Mouse (Mus musculus) right cerebral cortex, adult 18-20 months (tissue): ENCODE data around the gene Fam155a.

ENCODE experiments used
- DNase-seq: peaks from one replicate; pipeline ENCODE4 v3.0.0; 2022; ENCODE audit warnings: mixed read lengths

Gene Fam155a

DNA sequence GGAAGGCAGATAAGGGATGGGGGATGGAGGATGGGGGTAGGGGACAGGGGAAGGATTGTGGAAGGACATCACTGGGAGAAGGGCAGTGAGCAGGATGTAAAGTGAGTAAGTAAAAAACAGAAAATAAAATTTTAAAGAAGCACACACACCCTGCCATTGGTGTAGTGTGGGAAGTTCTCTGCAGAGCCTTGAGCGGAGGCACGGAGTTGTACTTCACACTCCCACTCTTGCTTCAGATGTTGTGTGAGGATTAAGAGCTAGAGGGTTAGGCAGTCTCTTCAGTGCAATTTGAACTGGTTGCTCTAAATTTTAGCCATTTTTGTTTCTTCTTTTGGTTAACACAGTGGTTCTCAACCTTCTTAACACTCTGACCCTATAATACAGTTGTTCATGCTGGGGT is 114.1 kb downstream of the Fam155a start:
- peak; percentile 74 for DNase-seq

DNA sequence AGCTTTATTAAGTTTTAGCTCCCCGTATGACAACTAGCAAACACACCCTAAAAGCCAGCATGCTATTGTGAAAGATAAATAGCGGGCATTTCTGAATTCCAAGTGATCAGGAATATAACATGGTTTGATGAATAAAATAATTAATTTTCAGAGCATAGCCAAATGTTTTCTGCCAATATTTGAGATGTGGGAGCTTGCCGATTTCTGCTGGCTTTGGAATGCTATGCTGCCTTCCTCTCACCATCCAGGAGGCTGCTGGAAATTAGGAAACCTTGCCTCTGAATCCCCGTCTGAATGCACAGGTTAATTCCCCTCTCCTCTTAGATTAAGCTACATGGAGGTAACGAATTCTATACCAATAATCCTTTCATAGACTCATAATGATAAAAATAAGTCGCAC is 116.1 kb downstream of the Fam155a start:
- DNase-seq, result no peak

DNA sequence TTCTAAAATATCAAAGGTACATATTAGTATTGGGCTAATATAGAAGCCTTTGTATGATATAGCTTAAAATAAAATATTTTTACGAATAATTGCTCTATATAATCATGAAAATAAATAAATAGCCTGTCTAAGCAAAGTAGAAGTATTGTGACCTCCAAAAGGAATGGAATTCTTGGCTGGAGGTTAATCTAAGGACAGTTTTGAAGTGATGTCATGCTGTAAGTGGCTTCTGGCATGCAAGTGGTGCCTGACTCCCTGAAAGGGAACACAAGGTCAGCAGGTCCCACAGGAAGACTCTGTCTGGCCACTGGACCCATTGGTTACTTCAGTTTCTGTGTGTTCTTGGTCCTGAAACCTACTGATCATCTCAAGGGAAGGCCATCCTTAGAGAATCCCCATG is 117.3 kb downstream of the Fam155a start:
- no peak for DNase-seq

- DNase-seq, result no peak
Observed at GRCm38 (mm10) chr8:9638162-9638561, 132.8 kb downstream of the Fam155a start.

GRCm38 (mm10) chr8:9635240-9635639 is 135.7 kb downstream of the Fam155a start:
- no peak for DNase-seq

DNA sequence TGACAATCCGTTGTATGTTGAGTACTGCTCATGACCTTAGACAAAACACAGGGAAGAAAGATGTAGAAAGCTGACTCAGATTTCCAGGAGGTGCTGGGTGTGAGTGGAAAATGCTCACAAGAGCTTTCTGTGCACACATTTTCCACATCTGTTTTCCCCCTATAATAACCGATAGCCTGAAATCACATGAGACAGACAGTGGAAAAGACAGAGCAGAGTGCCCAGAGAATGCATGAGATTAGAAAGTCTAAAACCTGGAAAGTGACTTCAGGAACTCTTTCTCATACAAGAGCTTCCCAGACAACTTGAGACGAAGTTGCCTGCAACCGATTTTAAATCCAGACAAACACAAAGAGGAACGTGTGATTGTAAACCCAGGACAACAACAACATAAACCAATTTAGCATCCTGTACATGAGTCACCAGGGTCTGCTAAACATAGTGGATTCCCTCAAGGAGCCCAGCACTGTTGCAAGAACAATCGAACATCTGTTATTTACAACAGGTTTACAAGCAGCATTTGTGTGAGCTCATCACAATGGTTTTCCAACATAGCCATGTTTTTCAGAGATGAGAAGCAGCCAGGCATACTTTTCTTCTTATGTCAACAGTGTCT is 163.8 kb downstream of the Fam155a start:
- DNase-seq, result no peak

DNA sequence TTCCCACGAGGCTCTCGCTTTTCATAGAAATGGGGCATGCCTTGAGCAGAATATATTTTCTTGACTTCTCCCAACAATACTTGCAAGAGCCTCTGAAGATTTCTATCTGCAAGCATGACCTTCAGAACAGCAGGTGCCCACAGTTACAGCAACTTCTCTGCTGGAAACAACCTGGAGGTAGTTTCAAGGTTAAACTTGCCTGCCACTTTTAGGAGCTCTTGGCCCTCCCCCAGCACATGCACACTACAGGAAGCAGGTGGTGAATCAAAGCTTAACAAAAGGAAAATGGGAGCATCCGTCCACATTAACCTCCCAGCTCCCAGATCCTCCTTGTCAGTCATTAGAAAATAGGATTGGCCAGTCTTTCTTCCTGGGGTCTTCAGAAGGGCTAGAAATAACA is 175.0 kb downstream of the Fam155a start:
- no peak for DNase-seq

DNA sequence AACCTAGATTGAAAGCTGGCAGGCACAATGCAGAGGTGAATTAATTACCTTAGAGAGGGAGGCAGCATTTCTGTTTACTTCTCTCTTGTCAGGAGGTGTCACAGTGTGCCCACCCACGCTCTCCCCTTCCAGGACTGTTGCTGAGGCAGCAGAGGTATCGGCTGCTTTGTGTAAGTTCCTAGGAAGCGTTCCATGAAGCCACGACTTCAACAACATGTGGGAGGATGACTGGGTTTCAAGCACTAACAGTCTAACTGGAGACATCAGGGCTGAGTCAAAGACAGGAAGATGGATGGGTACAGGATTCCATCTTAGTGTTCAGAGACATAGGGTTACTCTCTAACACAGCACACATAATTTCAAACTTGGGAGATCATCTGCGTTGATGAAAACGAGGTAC is 189.1 kb downstream of the Fam155a start:
- DNase-seq, result peak; percentile 69

DNA sequence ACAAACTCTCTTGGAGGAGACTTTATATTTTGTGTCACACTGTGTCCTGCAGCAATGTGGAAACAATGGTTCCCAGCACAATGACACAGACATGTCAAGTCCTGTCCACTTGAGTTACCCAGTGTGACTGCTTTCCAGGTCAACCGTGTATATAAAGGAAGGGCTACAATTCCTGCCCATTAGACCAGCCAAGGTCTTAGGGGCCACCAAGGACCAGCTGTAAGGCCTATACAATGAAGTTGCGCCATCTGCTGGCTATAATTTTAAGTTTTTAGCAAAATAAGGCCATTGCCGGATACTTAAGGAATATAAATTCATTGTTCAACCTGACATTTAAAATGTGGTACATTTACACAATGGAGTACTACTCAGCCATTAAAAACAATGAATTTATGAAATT is 190.8 kb downstream of the Fam155a start:
- no peak for DNase-seq

GRCm38 (mm10) chr8:9571977-9572376 is 199.0 kb downstream of the Fam155a start:
- no peak for DNase-seq

DNA sequence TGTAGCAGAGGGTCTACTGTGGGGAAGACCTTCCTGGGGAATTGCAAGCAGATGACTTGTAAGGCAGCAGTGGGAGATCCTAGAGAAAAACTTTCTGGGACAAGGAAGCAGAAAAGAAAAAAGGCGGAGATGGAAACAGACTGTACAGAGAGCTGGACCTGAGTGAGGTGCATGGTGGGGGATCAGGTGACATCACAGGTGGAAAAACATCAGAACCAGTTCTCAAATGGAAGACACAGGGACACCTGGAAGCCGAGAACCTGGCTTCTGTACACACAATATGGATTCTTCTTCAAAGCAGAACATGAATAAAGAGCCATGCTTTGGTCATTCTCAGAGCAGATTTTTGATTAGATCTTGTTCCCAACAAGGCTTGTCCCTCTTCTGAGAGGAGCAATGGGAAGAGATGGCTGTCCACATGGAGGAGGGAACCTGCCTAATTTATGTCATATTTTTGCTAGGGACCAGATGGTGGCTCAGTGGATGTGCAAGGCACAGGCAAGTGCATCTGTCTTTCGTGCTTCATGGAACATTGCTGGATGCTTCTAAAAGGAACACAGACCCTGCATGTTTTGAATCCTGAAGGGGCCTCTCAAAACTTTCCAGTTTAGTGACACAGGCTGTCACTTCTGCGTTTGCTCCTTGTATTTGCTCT is 201.3 kb downstream of the Fam155a start:
- peak; percentile 22 for DNase-seq

GRCm38 (mm10) chr8:9549199-9549598 is 221.8 kb downstream of the Fam155a start:
- no peak for DNase-seq

DNA sequence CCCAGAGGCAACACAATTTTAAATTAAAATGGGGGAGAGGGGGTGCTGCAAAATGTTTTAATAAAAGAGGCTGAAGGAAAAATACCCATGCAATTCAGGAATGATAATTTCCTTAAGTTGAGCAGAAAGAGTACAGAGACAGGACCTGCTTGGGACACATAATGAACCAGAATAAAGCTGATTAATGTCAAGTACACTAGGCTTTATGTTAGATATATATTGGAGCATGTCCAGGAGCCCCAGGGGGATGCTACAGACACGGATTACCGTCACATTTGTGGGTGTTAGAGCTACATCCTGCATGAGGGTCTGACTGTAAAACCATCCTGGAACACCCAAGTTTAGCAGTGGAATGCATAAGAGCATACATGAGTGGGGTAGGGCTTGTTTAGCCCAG is 223.4 kb downstream of the Fam155a start:
- DNase-seq, result no peak

- no peak for DNase-seq
Observed at GRCm38 (mm10) chr8:9546919-9547557, 223.9 kb downstream of the Fam155a start.

- peak; percentile 14 for DNase-seq
Observed at GRCm38 (mm10) chr8:9546429-9546828, 224.5 kb downstream of the Fam155a start.

DNA sequence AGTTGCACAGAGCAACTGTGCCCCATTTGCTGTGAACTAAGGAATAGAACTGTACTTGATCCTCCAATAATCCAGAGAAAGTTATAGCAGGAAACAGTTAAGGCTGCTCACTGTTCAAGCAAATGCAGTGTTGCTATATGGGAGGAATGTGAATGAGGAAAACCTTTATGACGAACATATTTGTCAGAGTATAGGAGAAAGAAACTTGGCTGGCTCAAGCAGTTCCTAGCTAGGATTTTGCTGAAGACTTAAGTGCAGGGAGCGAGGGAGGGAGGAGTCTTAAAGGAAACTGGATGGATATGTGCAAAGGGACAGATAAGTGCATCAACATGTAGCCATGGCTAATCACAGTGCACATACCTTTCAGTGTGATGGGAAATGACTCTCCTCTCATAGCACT is 225.3 kb downstream of the Fam155a start:
- no peak for DNase-seq

- no peak for DNase-seq
Observed at GRCm38 (mm10) chr8:9535730-9536372, 235.1 kb downstream of the Fam155a start.

GRCm38 (mm10) chr8:9526515-9526914 is 244.4 kb downstream of the Fam155a start:
- DNase-seq, result no peak

GRCm38 (mm10) chr8:9521577-9521976 is 249.4 kb downstream of the Fam155a start:
- no peak for DNase-seq

DNA sequence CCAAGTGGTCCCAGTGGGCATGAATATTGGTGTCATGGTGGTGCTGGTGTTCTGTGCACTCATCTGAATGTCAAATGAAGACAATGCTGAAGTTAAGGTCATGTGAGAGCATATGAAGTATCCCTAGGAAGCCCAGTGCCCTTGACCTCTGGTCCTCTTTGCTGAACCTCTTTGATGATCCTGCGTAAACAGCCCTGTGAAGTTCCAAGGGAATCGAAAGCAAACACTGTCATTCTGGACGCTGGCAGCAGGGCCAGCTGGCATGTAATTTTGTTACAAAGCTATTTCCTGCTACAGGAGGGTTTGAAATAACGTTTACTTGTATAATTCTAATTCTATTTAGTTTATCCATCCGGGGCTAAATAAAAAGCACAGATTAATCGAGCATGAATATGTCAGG is 270.2 kb downstream of the Fam155a start:
- no peak for DNase-seq

DNA sequence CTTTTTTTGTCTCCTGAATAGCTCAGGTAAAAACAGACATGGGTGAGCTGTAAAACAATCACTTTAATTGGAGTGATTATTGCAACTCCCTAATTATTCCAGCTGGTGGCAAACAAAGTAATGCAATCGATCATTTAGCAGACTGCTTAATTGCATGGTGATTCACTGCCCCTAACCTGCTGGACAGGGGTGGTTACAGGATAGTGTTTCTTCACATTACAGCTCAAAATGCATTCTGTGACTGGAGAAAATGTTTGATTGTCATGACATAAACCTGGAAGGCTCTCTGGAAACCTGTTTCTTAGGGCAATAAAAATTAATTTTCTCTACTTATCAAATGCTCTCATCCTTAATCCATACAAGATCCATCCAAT is 276.7 kb downstream of the Fam155a start:
- DNase-seq, result no peak

- no peak for DNase-seq
Observed at GRCm38 (mm10) chr8:9493557-9494224, 277.3 kb downstream of the Fam155a start.

GRCm38 (mm10) chr8:9482565-9482964 is 288.4 kb downstream of the Fam155a start:
- DNase-seq, result no peak
